Mouse (Mus musculus): ENCODE results near the gene Lta.

The Lta gene

GRCm38 (mm10) chr17:35205380-35205769 lies 224 bp upstream of the Lta start:
- no peak for DNase-seq

GRCm38 (mm10) chr17:35202442-35202841 lies 2.7 kb downstream of the Lta start:
- DNase-seq = peak in 1 of 2 experiments; percentile 13

GRCm38 (mm10) chr17:35201787-35202186 lies 3.4 kb downstream of the Lta start, which contains the start of gene Tnf:
Gene Tnf (minus strand): TSS chr17:35202007.
- peak; percentile 70 to 78 for DNase-seq

- DNase-seq = peak in 1 of 2 experiments; percentile 36
Measured at GRCm38 (mm10) chr17:35201128-35201527, 4.0 kb downstream of the Lta start.

- peak; percentile 76 to 87 for DNase-seq
Measured at GRCm38 (mm10) chr17:35200398-35200797, 4.8 kb downstream of the Lta start.

- DNase-seq = peak in 1 of 2 experiments; percentile 26
Measured at GRCm38 (mm10) chr17:35198946-35199345, 6.2 kb downstream of the Lta start.

GRCm38 (mm10) chr17:35198029-35198428 lies 7.1 kb downstream of the Lta start:
- no peak for DNase-seq

- DNase-seq = peak in 1 of 2 experiments; percentile 51
Measured at GRCm38 (mm10) chr17:35197126-35197525, 8.0 kb downstream of the Lta start.

GRCm38 (mm10) chr17:35196321-35196641 lies 8.9 kb downstream of the Lta start:
- DNase-seq = peak; percentile 51 to 54

GRCm38 (mm10) chr17:35195631-35196320 lies 9.4 kb downstream of the Lta start:
- DNase-seq = peak; percentile 98

GRCm38 (mm10) chr17:35194844-35195630 lies 10.1 kb downstream of the Lta start:
- peak; percentile 54 to 58 for DNase-seq

GRCm38 (mm10) chr17:35193881-35194843 lies 11.0 kb downstream of the Lta start, which contains the start of gene Ltb:
Gene Ltb (plus strand): TSS chr17:35194439.
- DNase-seq = peak; percentile 89 to 95

GRCm38 (mm10) chr17:35192924-35193323 lies 12.2 kb downstream of the Lta start:
- no peak for DNase-seq

- no peak for DNase-seq
Measured at GRCm38 (mm10) chr17:35191723-35192122, 13.4 kb downstream of the Lta start.

GRCm38 (mm10) chr17:35190096-35190495 lies 15.1 kb downstream of the Lta start:
- peak; percentile 58 to 60 for DNase-seq

GRCm38 (mm10) chr17:35189186-35189585 lies 16.0 kb downstream of the Lta start:
- no peak for DNase-seq

- no peak for DNase-seq
Measured at GRCm38 (mm10) chr17:35187959-35188610, 17.1 kb downstream of the Lta start, which contains the start of gene Lst1. Gene Lst1 (minus strand): TSS chr17:35188439.

GRCm38 (mm10) chr17:35187345-35187744 lies 17.8 kb downstream of the Lta start:
- no peak for DNase-seq

GRCm38 (mm10) chr17:35186681-35187080 lies 18.5 kb downstream of the Lta start:
- peak; percentile 75 to 81 for DNase-seq

- peak; percentile 90 for DNase-seq
Measured at GRCm38 (mm10) chr17:35185639-35186611, 19.2 kb downstream of the Lta start.

- no peak for DNase-seq
Measured at GRCm38 (mm10) chr17:35180093-35180492, 25.1 kb downstream of the Lta start.

All from thymus, postnatal 36 days (tissue).